Mouse (Mus musculus) kidney, postnatal 14 days (tissue): ENCODE measurements around the gene Lrp3.

Experiments
- DNase-seq: peaks from one replicate; pipeline ENCODE4 v3.0.0; 2022; ENCODE audit warnings: mixed read lengths

Lrp3 gene

GRCm38 (mm10) chr7:35185889-35186569 is 29.3 kb downstream of the Lrp3 start, which contains the start of gene Slc7a10:
Slc7a10 (plus strand) TSS chr7:35186385.
- no peak for DNase-seq

GRCm38 (mm10) chr7:35184833-35185724 is 30.2 kb downstream of the Lrp3 start:
- DNase-seq = peak; percentile 46

GRCm38 (mm10) chr7:35176412-35177381 is 38.6 kb downstream of the Lrp3 start:
- peak; percentile 49 for DNase-seq

GRCm38 (mm10) chr7:35175533-35175932 is 39.8 kb downstream of the Lrp3 start:
- no peak for DNase-seq

GRCm38 (mm10) chr7:35172519-35172918 is 42.8 kb downstream of the Lrp3 start:
- no peak for DNase-seq

GRCm38 (mm10) chr7:35171867-35172382 is 43.4 kb downstream of the Lrp3 start:
- peak; percentile 89 for DNase-seq

GRCm38 (mm10) chr7:35169341-35169740 is 46.0 kb downstream of the Lrp3 start:
- peak; percentile 90 for DNase-seq

GRCm38 (mm10) chr7:35167925-35168324 is 47.4 kb downstream of the Lrp3 start:
- no peak for DNase-seq

- no peak for DNase-seq
These were observed 48.3 kb downstream of the Lrp3 start for GRCm38 (mm10) chr7:35166988-35167387.

GRCm38 (mm10) chr7:35164131-35164530 is 51.2 kb downstream of the Lrp3 start:
- DNase-seq = no peak

- DNase-seq = no peak
These were observed 51.7 kb downstream of the Lrp3 start for GRCm38 (mm10) chr7:35163600-35163999.

- DNase-seq = no peak
These were observed 52.9 kb downstream of the Lrp3 start for GRCm38 (mm10) chr7:35162443-35162842.

- no peak for DNase-seq
These were observed 57.8 kb downstream of the Lrp3 start for GRCm38 (mm10) chr7:35157512-35157911.

- no peak for DNase-seq
These were observed 58.5 kb downstream of the Lrp3 start for GRCm38 (mm10) chr7:35156561-35157477.

- no peak for DNase-seq
These were observed 60.8 kb downstream of the Lrp3 start for GRCm38 (mm10) chr7:35154449-35154848.

- DNase-seq = no peak
These were observed 64.4 kb downstream of the Lrp3 start for GRCm38 (mm10) chr7:35150860-35151259.
